In the genomic region with DNA sequence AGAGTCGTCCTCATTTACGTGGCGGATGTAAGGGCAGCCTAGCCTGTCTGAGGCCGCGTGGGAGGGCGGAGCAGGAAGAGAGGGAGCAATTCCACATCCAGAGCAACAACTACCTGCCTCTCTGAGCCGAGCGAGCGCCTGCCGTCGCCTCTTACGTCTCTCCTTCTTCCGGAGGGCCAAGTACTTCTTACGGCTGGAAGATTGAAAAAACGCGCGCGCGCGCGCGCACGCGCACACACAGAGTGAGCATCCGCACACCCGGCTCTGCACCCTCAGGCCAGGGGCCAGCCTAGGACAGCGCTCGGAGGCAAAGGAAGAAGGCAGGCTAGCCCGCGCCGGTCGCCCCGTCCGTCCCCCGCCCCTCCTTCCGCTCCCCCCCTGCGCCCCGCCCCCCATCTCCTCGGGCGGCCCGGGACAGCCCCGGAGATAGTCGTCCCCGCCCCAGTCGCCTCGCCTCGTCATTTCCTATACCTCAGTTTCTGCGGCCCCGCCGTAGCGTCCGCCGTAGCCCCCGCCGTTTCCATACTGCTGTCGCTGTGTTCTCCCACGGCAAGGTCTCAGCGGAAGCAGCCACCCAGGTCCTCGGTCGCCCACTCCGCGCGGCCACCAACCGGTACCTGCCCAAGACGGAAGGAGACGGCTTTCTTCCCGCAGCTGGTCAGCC, we compare ENCODE assay signal across 7 mouse cellular contexts. TPM values are rescaled to one million over a fixed set of nuclear protein-coding genes. Genes with fewer than 3 reads are reported as not detected.
DNase-seq lines count a peak whose midpoint lies in the region; ATAC-seq and TF ChIP-seq lines count a peak whose summit lies in the region.

No protein-coding gene starts in this region.

- peak overlapping the region; percentile 53 for H3K4me2 ChIP-seq in hindbrain, embryonic 15.5 days
- H3K4me2 ChIP-seq in limb, embryonic 14.5 days (replicated peaks; ENCODE audit: low read depth, low read length, severe bottlenecking): peak overlapping the region; percentile 47
- peak overlapping the region; percentile 55 for H3K4me2 ChIP-seq in midbrain, embryonic 14.5 days (ENCODE audit: low read length)

- H3K36me3 ChIP-seq in hindbrain, embryonic 15.5 days: peaks cover 10% of the 10 kb centered on the region
- H3K36me3 ChIP-seq in limb, embryonic 14.5 days (ENCODE audit: control insufficient read depth, insufficient read depth, low read length): peaks cover 20% of the 10 kb centered on the region
- H3K36me3 ChIP-seq in midbrain, embryonic 14.5 days (ENCODE audit: control insufficient read depth, insufficient read depth, low read length): peaks cover 16% of the 10 kb centered on the region; the same call in 1 of the 2 replicates

- peaks cover 5% of the 10 kb centered on the region; the same call in 1 of the 2 replicates for H3K4me1 ChIP-seq in hindbrain, embryonic 15.5 days (replicated peaks)
- no peaks in the 10 kb centered on the region for H3K4me1 ChIP-seq in limb, embryonic 14.5 days (ENCODE audit: control insufficient read depth, insufficient read depth, low read length)
- H3K4me1 ChIP-seq in midbrain, embryonic 14.5 days (ENCODE audit: control insufficient read depth, insufficient read depth, low read length): no peaks in the 10 kb centered on the region

- H3K27me3 ChIP-seq in hindbrain, embryonic 15.5 days: no peaks in the 10 kb centered on the region
- H3K27me3 ChIP-seq in limb, embryonic 14.5 days (ENCODE audit: control insufficient read depth, insufficient read depth, low read length): no peaks in the 10 kb centered on the region
- H3K27me3 ChIP-seq in midbrain, embryonic 14.5 days (ENCODE audit: control insufficient read depth, insufficient read depth, low read length): no peaks in the 10 kb centered on the region

- peak overlapping the region; percentile 95 for H3K27ac ChIP-seq in hindbrain, embryonic 15.5 days (replicated peaks)
- peak overlapping the region; percentile 99 for H3K27ac ChIP-seq in limb, embryonic 14.5 days (replicated peaks; ENCODE audit: low read depth, low read length)
- H3K27ac ChIP-seq in midbrain, embryonic 14.5 days (replicated peaks; ENCODE audit: low read depth, low read length): peak overlapping the region; percentile 93

- no peaks in the 10 kb centered on the region for H3K9me3 ChIP-seq in hindbrain, embryonic 15.5 days
- H3K9me3 ChIP-seq in limb, embryonic 14.5 days (ENCODE audit: control insufficient read depth, low read length): no peaks in the 10 kb centered on the region
- no peaks in the 10 kb centered on the region for H3K9me3 ChIP-seq in midbrain, embryonic 14.5 days (ENCODE audit: control insufficient read depth, low read length)

- peak overlapping the region; percentile 84 for H3K9ac ChIP-seq in hindbrain, embryonic 15.5 days
- H3K9ac ChIP-seq in limb, embryonic 14.5 days (ENCODE audit: low read depth, low read length, severe bottlenecking): peak overlapping the region; percentile 82
- H3K9ac ChIP-seq in midbrain, embryonic 14.5 days (replicated peaks; ENCODE audit: low read length): peak overlapping the region; percentile 76

- peak; percentile 75 to 78 for DNase-seq in cerebellum, postnatal 10 days
- DNase-seq in frontal cortex, postnatal 10 days (ENCODE audit: low spot score in 2 of 2): peak; percentile 27 to 28
- DNase-seq in limb, embryonic 14.5 days (ENCODE audit: low spot score): peak; percentile 59
- peak; percentile 84 for DNase-seq in midbrain, embryonic 14.5 days
- peak; percentile 62 for DNase-seq in spleen, adult 12 weeks (ENCODE audit: low spot score)

- H3K4me3 ChIP-seq in hindbrain, embryonic 15.5 days: peak overlapping the region; percentile 79
- H3K4me3 ChIP-seq in limb, embryonic 14.5 days (replicated peaks; ENCODE audit: low read length): peak overlapping the region; percentile 61
- H3K4me3 ChIP-seq in midbrain, embryonic 14.5 days (replicated peaks; ENCODE audit: low read depth, low read length): peak overlapping the region; percentile 60

- 26% methylated on average over 53 of the region's 67 CpGs for WGBS in hindbrain, embryonic 15.5 days
- 32% methylated on average over 45 of the region's 67 CpGs for WGBS in limb, embryonic 14.5 days
- 24% methylated on average over 41 of the region's 67 CpGs for WGBS in midbrain, embryonic 14.5 days

- no peak for TF ChIP-seq POLR2A in limb, embryonic 14.5 days (IDR thresholded peaks at IDR 0.05; ENCODE audit: borderline replicate concordance, extremely low read depth, insufficient read depth, insufficient read length)

- ATAC-seq in activated CD4-positive, CD25-positive, alpha-beta regulatory T cell, adult 4 months: peak; percentile 74
- peak; percentile 94 for ATAC-seq in hindbrain, embryonic 15.5 days (ENCODE audit: low FRiP score, low read depth)
- ATAC-seq in limb, embryonic 14.5 days (ENCODE audit: low FRiP score, low read depth): peak; percentile 90
- peak; percentile 91 for ATAC-seq in midbrain, embryonic 14.5 days (ENCODE audit: low FRiP score, low TSS enrichment)

RNA-seq across cellular contexts. Expression of a gene that starts 0.5 kb away (rescaled TPM):
- polyA plus RNA-seq in activated CD4-positive, CD25-positive, alpha-beta regulatory T cell, adult 4 months (2017; shearing (Covaris generic)): 10 to 100 TPM; 35.7 to 43.8 TPM
- 54.6 and 56.5 TPM in 2 replicates for polyA plus RNA-seq in hindbrain, embryonic 15.5 days (2015; fragmentation: Nextera tagmentation; extraction: Ambion mirVana)
- 25.4 and 41.6 TPM in 2 replicates for polyA plus RNA-seq in limb, embryonic 14.5 days (2012; rRNA removed)
- polyA plus RNA-seq in limb, embryonic 14.5 days (2014; fragmentation: Nextera tagmentation; extraction: Ambion mirVana): 44.1 and 48.9 TPM in 2 replicates
- polyA plus RNA-seq in midbrain, embryonic 14.5 days (2014; fragmentation: Nextera tagmentation; extraction: Ambion mirVana): 45.8 and 52.2 TPM in 2 replicates

RNA-seq across cellular contexts. Expression of a gene that starts 49.1 kb away (rescaled TPM):
- 10 to 100 TPM; 22.9 to 26.1 TPM for polyA plus RNA-seq in activated CD4-positive, CD25-positive, alpha-beta regulatory T cell, adult 4 months (2017; shearing (Covaris generic))
- 120 and 123 TPM in 2 replicates for polyA plus RNA-seq in hindbrain, embryonic 15.5 days (2015; fragmentation: Nextera tagmentation; extraction: Ambion mirVana)
- polyA plus RNA-seq in limb, embryonic 14.5 days (2012; rRNA removed): 21.9 and 22.7 TPM in 2 replicates
- polyA plus RNA-seq in limb, embryonic 14.5 days (2014; fragmentation: Nextera tagmentation; extraction: Ambion mirVana): 33.3 and 35.4 TPM in 2 replicates
- 105 and 107 TPM in 2 replicates for polyA plus RNA-seq in midbrain, embryonic 14.5 days (2014; fragmentation: Nextera tagmentation; extraction: Ambion mirVana)

Comparison
In these comparisons a context has a peak if more than half of its experiments do, and no peak if none do; other contexts are left out.
1. Peak in every context shown above with its lines: DNase-seq, ATAC-seq, H3K4me3 ChIP-seq and H3K27ac ChIP-seq.
2. DNase-seq: peak in every context shown above with its lines; median percentile 84 in midbrain, embryonic 14.5 days; 76 in cerebellum, postnatal 10 days; 62 in spleen, adult 12 weeks; 59 in limb, embryonic 14.5 days; 28 in frontal cortex, postnatal 10 days.